Mouse (Mus musculus): ENCODE results near the gene Pacrg. TPM values are rescaled to one million over a fixed set of nuclear protein-coding genes. Genes with fewer than 3 reads are reported as not detected.

Pacrg gene
- polyA plus RNA-seq, 1 experiment from 2014 or later, result 0.15 TPM

DNA sequence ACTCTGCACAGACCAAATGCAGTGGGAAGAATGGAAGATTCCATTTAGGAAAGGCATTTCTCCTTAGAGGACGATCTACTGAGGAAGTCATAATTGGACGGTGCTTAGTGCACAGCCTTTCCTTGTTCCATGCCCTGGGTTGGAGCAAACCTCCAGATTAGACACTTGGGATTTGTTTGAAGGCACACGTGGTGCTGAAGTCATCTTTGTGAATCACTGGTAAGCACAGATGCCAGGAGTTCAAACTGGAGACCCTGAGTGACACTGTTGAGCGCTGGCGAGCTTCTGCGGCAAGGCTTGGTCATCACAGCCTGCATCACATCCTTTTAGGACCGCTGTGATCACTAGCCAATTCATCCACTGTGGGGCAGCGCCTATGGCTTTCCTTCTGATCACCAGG, 385.7 kb downstream of the Pacrg start:
- Histone ChIP-seq H3K27ac (no peak overlapping the region), H3K9ac (no peak overlapping the region), H3K36me3 (no peaks in the 10 kb centered on the region), H3K4me1 (no peaks in the 10 kb centered on the region), H3K9me3 (replicated peaks) (no peaks in the 10 kb centered on the region), H3K27me3 (replicated peaks) (no peaks in the 10 kb centered on the region), H3K4me2 (no peak overlapping the region), H3K4me3 (no peak overlapping the region)
- 76% methylated on average over 8 of the region's 8 CpGs for WGBS (ENCODE audit: insufficient replicate concordance)
- no peak for ATAC-seq

DNA sequence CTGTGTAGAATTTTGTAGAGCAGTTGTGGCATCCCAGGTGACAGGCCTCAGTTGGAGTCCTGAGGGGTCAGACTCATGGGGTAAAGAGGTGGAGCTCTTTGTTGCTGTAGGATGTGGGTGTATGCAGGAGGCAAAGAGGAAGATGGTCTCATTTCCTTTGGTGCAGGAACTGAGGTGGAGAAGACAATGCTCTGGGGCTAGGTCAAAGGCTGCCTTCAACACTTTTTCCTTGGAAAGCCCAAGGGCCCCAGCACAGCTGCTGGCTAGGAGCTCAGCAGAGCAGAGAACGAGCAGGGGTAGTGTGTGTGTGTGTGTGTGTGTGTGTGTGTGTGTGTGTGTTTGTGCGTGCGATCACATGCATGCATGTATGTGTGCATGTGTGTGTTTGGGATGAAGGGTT, 387.3 kb downstream of the Pacrg start:
- H3K9ac ChIP-seq, result no peak overlapping the region
- H3K4me2 ChIP-seq, result no peak overlapping the region
- no peak overlapping the region for H3K4me3 ChIP-seq
- H3K27me3 ChIP-seq (replicated peaks), result no peaks in the 10 kb centered on the region
- H3K4me1 ChIP-seq, result no peaks in the 10 kb centered on the region
- WGBS (ENCODE audit: insufficient replicate concordance), result 59% methylated on average over 3 of the region's 3 CpGs
- no peak overlapping the region for H3K27ac ChIP-seq
- no peak for ATAC-seq
- H3K9me3 ChIP-seq (replicated peaks), result no peaks in the 10 kb centered on the region
- no peaks in the 10 kb centered on the region for H3K36me3 ChIP-seq

DNA sequence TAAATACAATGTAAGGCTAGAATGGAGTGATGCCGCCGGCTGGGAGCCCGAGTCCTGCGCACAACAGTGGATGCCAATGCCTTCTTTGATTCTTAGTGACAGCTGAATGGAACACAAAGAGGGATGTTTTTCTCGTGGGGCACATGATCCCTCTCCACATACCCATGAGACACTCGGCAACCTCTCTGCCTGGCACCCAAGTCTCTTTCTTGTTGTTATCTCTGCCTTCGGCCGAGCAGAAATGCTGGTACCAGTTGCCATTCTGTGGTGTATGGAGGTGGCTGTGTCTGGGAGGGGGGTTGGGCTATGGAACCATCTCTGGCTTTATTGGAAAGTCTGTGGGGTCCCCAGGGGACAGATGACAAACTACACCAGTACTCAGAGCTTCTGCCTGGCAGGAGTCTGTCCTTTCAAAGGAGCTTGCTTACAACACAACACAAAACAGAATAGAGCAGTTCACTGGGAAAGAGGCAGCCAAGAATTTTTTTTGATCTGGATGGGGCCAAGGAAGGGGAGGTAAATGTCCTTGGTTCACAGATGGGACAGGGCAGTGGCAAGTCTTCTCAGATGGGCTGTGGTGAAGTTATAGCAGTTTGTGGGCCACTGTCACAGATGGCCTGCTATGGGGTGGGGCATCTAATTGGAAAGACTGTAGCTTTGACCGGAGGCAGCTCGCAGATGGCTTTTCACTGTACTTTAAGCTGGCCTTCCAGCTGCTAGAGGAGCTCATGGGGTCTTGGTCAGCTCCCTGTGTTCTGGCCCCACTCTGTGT, 388.6 kb downstream of the Pacrg start:
- Histone ChIP-seq H3K4me1 (no peaks in the 10 kb centered on the region), H3K4me2 (no peak overlapping the region), H3K4me3 (no peak overlapping the region), H3K9me3 (replicated peaks) (no peaks in the 10 kb centered on the region), H3K27me3 (replicated peaks) (no peaks in the 10 kb centered on the region), H3K36me3 (no peaks in the 10 kb centered on the region), H3K27ac (no peak overlapping the region), H3K9ac (no peak overlapping the region)
- no peak for ATAC-seq
- WGBS (ENCODE audit: insufficient replicate concordance), result 72% methylated on average over 10 of the region's 10 CpGs

DNA sequence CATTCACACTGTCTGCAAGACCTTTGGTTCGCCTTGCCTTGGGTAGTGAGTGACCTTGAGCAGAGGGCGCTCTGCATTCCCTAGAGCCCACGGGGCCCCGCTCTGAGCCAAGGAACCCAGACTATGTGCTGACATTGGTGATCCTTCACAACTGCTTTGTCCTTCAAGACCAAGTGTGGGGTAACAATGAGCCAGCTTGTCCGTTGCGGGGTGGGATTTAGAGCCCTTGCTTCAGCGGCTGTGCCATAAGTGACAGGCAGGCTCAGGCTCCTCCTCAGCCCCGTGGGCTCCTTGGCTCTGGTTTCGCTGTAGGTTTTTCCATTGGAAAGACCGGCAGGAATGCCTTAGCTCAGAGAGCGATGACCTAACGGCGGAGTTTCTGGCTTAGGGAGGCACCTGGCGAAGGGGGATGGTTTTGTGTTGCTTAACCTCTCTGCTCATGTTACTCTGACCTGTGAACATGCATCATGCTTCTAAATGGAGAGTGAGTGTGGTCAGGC, 390.3 kb downstream of the Pacrg start:
- Histone ChIP-seq H3K9me3 (replicated peaks) (no peaks in the 10 kb centered on the region), H3K36me3 (no peaks in the 10 kb centered on the region), H3K27me3 (replicated peaks) (no peaks in the 10 kb centered on the region), H3K27ac (no peak overlapping the region), H3K9ac (no peak overlapping the region), H3K4me3 (no peak overlapping the region), H3K4me1 (no peaks in the 10 kb centered on the region), H3K4me2 (no peak overlapping the region)
- no peak for ATAC-seq
- WGBS (ENCODE audit: insufficient replicate concordance), result 75% methylated on average over 14 of the region's 14 CpGs

DNA sequence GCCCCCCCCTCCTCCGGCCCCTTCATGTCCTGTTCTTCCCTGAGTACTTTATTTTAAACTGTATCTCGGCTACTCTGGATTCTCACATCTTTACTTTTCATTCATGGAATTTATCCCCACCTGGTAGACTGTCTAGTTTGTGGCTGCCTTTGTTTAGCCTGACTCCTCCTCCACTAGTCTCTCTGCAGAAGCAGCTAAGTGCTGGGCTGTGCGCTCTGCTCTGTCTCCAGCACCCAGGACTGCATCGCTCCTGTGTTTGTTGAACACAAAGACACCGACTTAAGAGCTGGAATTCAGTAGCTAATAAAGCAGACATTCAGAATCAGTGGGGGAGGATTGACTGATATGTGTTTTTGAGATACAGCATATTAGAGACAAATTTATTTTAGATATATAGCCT, 391.7 kb downstream of the Pacrg start:
- H3K4me2 ChIP-seq, result no peak overlapping the region
- no peaks in the 10 kb centered on the region for H3K27me3 ChIP-seq (replicated peaks)
- no peaks in the 10 kb centered on the region for H3K9me3 ChIP-seq (replicated peaks)
- no peaks in the 10 kb centered on the region for H3K4me1 ChIP-seq
- 63% methylated on average over 5 of the region's 5 CpGs for WGBS (ENCODE audit: insufficient replicate concordance)
- H3K9ac ChIP-seq, result no peak overlapping the region
- no peak for ATAC-seq
- no peak overlapping the region for H3K4me3 ChIP-seq
- no peak overlapping the region for H3K27ac ChIP-seq
- no peaks in the 10 kb centered on the region for H3K36me3 ChIP-seq

DNA sequence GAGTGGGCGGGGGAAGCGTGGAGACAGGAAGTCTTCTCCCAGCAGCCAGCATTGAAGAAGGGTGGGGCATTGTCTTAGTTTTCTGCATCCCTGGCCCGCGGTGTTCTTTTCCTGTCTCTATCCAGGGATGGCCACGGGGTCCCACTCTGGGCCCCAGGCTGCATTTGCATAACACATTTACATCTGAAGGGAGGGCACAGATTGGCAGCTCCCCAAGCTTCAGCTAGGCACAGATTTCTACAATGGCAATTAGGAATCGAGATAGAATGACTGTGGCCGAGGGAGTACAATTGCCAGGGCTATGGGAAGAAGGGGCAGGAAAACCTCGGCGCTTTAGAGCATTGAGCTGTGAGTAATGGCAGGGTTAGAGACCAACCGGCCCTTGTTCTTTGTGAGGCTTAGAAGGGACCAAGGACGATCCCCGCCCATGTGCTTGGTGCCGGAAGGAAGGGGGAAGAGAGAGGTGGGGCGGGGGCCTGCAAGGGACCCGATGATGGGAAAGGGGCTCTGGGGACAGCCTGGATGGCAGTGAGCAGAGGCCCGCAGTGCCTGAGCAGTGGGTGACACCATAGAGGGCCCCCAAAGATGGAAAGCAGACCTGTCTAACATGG, 398.5 kb downstream of the Pacrg start:
- Histone ChIP-seq H3K27me3 (replicated peaks) (no peaks in the 10 kb centered on the region), H3K4me2 (no peak overlapping the region), H3K9me3 (replicated peaks) (no peaks in the 10 kb centered on the region), H3K27ac (no peak overlapping the region), H3K36me3 (no peaks in the 10 kb centered on the region), H3K4me3 (no peak overlapping the region), H3K9ac (no peak overlapping the region), H3K4me1 (no peaks in the 10 kb centered on the region)
- WGBS (ENCODE audit: insufficient replicate concordance), result 49% methylated on average over 16 of the region's 16 CpGs
- ATAC-seq, result no peak

DNA sequence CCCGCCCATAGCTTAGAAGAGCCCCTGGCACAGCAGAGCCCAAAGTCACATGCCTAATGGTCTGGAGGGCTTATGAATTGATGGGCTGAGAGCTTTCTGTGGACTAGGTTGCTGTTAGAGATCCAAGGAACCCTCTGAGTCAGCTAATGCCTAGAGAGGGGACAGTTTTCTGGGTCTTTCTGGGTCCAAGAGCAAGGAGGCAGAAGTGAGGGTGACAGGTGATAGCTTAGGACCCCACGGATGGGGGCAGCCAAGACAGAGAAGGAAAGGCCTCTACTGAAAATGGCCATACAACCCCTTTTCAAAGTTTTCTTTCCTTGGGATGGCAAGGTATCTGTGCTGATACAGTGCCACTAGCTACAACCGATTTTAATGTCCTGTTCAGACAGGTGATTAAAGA, 399.1 kb downstream of the Pacrg start:
- WGBS (ENCODE audit: insufficient replicate concordance), result 62% methylated on average over 3 of the region's 3 CpGs
- Histone ChIP-seq H3K36me3 (no peaks in the 10 kb centered on the region), H3K4me2 (no peak overlapping the region), H3K9me3 (replicated peaks) (no peaks in the 10 kb centered on the region), H3K27me3 (replicated peaks) (no peaks in the 10 kb centered on the region), H3K27ac (no peak overlapping the region), H3K9ac (no peak overlapping the region), H3K4me1 (no peaks in the 10 kb centered on the region), H3K4me3 (no peak overlapping the region)
- no peak for ATAC-seq

DNA sequence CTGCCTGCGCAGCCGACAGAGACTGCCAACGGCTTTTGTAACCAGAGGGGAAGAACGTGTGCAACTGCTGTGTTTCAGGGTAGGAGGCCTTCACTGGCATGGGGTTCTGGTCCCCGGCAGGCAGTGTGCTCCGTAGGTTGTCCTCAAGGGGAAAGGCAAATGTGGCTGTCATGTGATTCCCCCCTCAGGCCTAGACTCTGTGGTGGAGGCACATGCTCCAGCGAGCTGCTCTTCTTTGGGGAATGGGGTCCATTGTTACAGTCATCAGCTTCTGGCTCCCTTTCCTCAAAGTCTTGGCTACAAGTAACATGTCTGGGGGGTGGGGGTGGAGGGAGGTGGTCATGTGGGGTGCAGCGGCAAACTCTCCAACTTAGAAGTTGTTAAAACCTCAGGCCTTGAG, 400.3 kb downstream of the Pacrg start:
- no peaks in the 10 kb centered on the region for H3K36me3 ChIP-seq
- 60% methylated on average over 8 of the region's 8 CpGs for WGBS (ENCODE audit: insufficient replicate concordance)
- ATAC-seq, result no peak

DNA sequence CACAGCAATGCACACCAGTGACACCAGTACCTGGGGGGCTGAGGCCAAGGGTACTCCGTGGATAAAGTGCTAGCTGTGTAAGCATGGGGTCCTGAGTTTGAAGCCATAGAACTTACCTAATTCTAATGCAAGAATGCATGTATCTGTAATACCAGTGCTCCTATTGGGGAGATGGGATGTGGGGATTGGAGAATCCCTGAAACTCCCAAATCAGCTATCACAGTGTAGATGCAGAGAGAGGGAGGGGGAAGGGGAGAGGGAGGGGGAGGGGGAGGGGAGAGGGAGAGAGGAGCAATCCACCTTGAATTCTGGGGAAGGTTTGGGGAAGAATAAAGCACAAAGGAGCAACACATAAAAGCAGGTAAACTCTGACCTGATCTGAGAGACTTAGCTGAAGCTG, 405.2 kb downstream of the Pacrg start:
- Histone ChIP-seq H3K9ac (no peak overlapping the region), H3K4me1 (no peaks in the 10 kb centered on the region), H3K36me3 (no peaks in the 10 kb centered on the region), H3K9me3 (replicated peaks) (no peaks in the 10 kb centered on the region), H3K27me3 (replicated peaks) (no peaks in the 10 kb centered on the region), H3K27ac (no peak overlapping the region), H3K4me2 (no peak overlapping the region), H3K4me3 (no peak overlapping the region)
- WGBS (ENCODE audit: insufficient replicate concordance), result 26% methylated on average over 1 of the region's 1 CpGs
- ATAC-seq, result no peak

More for the DNA sequence above, 400.3 kb downstream of the Pacrg start:
- Histone ChIP-seq H3K4me3 (no peak overlapping the region), H3K9me3 (replicated peaks) (no peaks in the 10 kb centered on the region), H3K9ac (no peak overlapping the region), H3K4me2 (no peak overlapping the region), H3K27ac (no peak overlapping the region), H3K27me3 (replicated peaks) (no peaks in the 10 kb centered on the region), H3K4me1 (no peaks in the 10 kb centered on the region)

DNA sequence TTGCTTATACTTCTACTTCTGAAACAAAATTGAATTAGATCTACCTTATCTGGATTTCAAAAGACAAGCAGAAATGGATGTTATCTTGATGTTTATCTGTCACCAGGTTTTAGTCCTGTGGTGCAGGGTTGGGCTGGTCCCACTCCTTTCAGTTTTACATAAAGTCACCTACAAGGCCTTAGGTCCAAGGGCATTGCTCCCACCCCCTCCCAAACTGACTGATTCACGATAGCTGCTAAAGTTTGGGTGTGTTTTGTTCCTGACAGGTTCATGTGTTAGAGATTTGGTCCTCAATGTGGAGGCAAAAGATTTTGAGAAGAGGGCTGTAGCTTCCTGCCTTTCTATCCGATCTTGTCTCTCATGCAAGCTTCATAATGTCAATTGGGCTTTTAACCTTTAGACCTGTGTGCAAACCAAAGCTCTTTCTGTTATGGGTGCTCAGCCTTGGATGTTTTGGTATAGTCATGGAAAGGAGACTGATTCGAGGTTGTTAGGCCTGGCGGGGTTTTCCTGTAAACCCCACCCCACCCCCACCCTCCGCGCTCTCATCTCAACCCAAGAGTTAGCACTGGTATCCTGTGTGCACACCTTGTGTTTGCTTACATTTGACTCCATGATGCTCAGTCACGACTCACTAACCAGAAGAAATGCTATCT, 407.5 kb downstream of the Pacrg start:
- Histone ChIP-seq H3K4me3 (no peak overlapping the region), H3K27me3 (replicated peaks) (no peaks in the 10 kb centered on the region), H3K9ac (no peak overlapping the region), H3K9me3 (replicated peaks) (no peaks in the 10 kb centered on the region), H3K4me2 (no peak overlapping the region), H3K27ac (no peak overlapping the region), H3K4me1 (no peaks in the 10 kb centered on the region), H3K36me3 (no peaks in the 10 kb centered on the region)
- 66% methylated on average over 7 of the region's 7 CpGs for WGBS (ENCODE audit: insufficient replicate concordance)
- ATAC-seq, result no peak

DNA sequence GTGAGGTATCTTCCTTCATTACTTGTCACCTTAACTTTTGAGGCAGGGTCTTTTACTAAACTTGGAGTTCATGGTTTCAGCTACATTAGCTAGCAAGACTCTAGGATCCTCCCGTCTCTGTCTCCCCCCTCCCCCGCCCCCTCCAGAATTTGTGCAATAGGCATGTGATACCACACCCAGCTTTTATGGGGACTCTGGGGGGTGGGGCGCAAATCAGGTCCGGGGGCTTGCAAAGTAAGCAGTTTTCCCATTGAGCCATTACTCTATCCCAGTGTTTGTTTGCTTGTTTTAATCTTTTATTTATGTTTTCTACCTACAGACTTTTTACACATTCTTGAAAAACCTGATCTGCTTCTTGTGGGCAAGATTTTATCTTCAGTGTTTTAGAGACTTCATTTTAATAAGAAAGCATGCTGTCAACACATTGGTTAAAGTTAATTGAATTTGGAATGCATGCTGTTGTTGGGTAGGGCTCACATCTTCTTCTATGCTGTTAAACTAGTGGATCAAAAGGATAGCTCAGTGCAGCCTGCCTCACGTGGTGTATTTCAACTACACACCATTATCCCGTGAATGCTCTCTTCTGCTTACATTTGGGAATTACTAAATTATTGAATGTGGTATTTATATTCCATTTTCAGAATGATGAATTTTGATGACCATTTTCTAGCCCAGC, 408.1 kb downstream of the Pacrg start:
- H3K27ac ChIP-seq, result no peak overlapping the region
- ATAC-seq, result no peak
- 57% methylated on average over 6 of the region's 6 CpGs for WGBS (ENCODE audit: insufficient replicate concordance)
- no peak overlapping the region for H3K9ac ChIP-seq
- no peaks in the 10 kb centered on the region for H3K36me3 ChIP-seq
- no peaks in the 10 kb centered on the region for H3K27me3 ChIP-seq (replicated peaks)
- H3K4me1 ChIP-seq, result no peaks in the 10 kb centered on the region
- no peaks in the 10 kb centered on the region for H3K9me3 ChIP-seq (replicated peaks)
- H3K4me3 ChIP-seq, result no peak overlapping the region
- H3K4me2 ChIP-seq, result no peak overlapping the region

DNA sequence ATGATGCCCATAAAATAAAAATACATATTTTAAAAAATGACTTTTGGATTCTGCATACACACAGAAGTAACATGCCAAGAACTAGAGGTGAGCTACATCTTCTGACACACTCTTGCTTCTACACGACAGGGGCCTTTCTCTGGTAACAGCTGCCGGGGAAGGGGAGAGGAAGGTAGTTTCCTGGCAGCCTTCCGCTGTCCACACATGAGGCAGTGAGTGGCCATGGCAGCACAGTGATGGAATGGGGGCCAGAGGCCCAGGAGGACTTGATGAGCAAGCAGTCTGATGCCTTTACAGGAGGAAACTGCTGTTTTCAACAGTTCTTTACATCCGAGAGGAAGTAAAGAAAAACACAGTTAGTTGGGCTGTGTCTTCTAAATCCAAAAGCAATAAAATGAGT, 409.3 kb downstream of the Pacrg start:
- Histone ChIP-seq H3K4me3 (no peak overlapping the region), H3K9me3 (replicated peaks) (no peaks in the 10 kb centered on the region), H3K4me1 (0 out of 2 replicates have a peak, but pooled peaks cover 1% of the 10 kb centered on the region), H3K36me3 (no peaks in the 10 kb centered on the region), H3K4me2 (no peak overlapping the region), H3K9ac (no peak overlapping the region), H3K27me3 (replicated peaks) (no peaks in the 10 kb centered on the region), H3K27ac (no peak overlapping the region)
- WGBS (ENCODE audit: insufficient replicate concordance), result 36% methylated on average over 4 of the region's 4 CpGs
- no peak for ATAC-seq

Data from liver, embryonic 12.5 days (tissue).